Mouse (Mus musculus) heart, postnatal 0 days (tissue): ENCODE measurements around the gene Camk2n1.

Experiments
- CTCF ChIP-seq: IDR thresholded peaks from 2 replicates; pipeline ENCODE4 v1.5.1; 2016; ENCODE audit warnings: antibody characterized with exemption, control low read depth, low read depth
- EP300 ChIP-seq: IDR thresholded peaks from 2 replicates; pipeline ENCODE4 v1.6.1; 2016; ENCODE audit warnings: antibody characterized with exemption, low read depth

- TF ChIP-seq EP300 = no peak
- TF ChIP-seq CTCF = no peak
Observed at GRCm38 (mm10) chr4:138455956-138456341, 1.8 kb downstream of the Camk2n1 start.
